Mouse (Mus musculus) testis, adult 2 months (tissue): Measurements from ENCODE around the gene Tmem102. TPM values are rescaled to one million over a fixed set of nuclear protein-coding genes. Genes with fewer than 3 reads are reported as not detected.

Source experiments
- H3K27ac ChIP-seq: fragments of 200-500 bp; 2 replicates; pipeline ENCODE4 v1.5.1; 2012; ENCODE audit warnings: low read depth, low read length; ENCODE audit not compliant: control insufficient read depth, insufficient read depth
- H3K27me3 ChIP-seq: fragments of 200-500 bp; 2 replicates; pipeline ENCODE4 v1.6.1; 2012; ENCODE audit warnings: mild to moderate bottlenecking, low read length, moderate library complexity; ENCODE audit not compliant: control insufficient read depth, insufficient read depth
- H3K36me3 ChIP-seq: fragments of 200-500 bp; 2 replicates; pipeline ENCODE4 v1.6.1; 2012; ENCODE audit warnings: mild to moderate bottlenecking, low read length; ENCODE audit not compliant: control insufficient read depth, insufficient read depth
- H3K4me1 ChIP-seq: fragments of 200-500 bp; 2 replicates; pipeline ENCODE4 v1.6.1; 2012; ENCODE audit warnings: low read length; ENCODE audit not compliant: control insufficient read depth, insufficient read depth
- H3K4me3 ChIP-seq: fragments of 200-500 bp; 2 replicates; pipeline ENCODE4 v1.5.1; 2012; ENCODE audit warnings: low read depth, mild to moderate bottlenecking, low read length, moderate library complexity, mixed read lengths; ENCODE audit not compliant: control insufficient read depth
- CTCF ChIP-seq: fragments of 200-500 bp; IDR thresholded peaks from 2 replicates; pipeline ENCODE4 v1.5.1; 2012; ENCODE audit warnings: low read depth, mild to moderate bottlenecking, inconsistent platforms, low read length, moderate library complexity; ENCODE audit not compliant: control insufficient read depth, insufficient read depth, insufficient replicate concordance
- POLR2A ChIP-seq: fragments of 200-500 bp; IDR thresholded peaks from 2 replicates; pipeline ENCODE4 v1.6.1; 2012; ENCODE audit warnings: low read depth, mild to moderate bottlenecking, inconsistent platforms, low read length, moderate library complexity; ENCODE audit not compliant: control insufficient read depth
- polyA plus RNA-seq: library from polyadenylated mRNA; depleted of rRNA; stranded (reverse); fragments of >200 nt; gene quantifications from 2 replicates; pipeline ENCODE4 v1.2.3, GENCODE M21; 2012

The Tmem102 gene
- polyA plus RNA-seq, 1 experiment = 0.52 TPM

- no peaks in the 10 kb centered on the region for H3K27me3 ChIP-seq
- peak within 1 kb of the TSS; percentile 84 for H3K4me3 ChIP-seq
- H3K4me1 ChIP-seq = peaks cover 8% of the 10 kb centered on the region
- H3K36me3 ChIP-seq = no peaks in the 10 kb centered on the region
- TF ChIP-seq CTCF (no peak), POLR2A (peak; percentile 37)
- H3K27ac ChIP-seq = peak within 1 kb of the TSS; percentile 49; the same call in 1 of the 2 replicates
These were observed 10.0 kb downstream of the Tmem102 start, which contains the start of gene Chrnb1 for GRCm38 (mm10) chr11:69795168-69795982. Gene Chrnb1 (minus strand): TSS chr11:69795943.

GRCm38 (mm10) chr11:69793429-69793828 lies 12.0 kb downstream of the Tmem102 start:
- no peaks in the 10 kb centered on the region for H3K27me3 ChIP-seq
- peaks cover 3% of the 10 kb centered on the region for H3K4me1 ChIP-seq
- H3K4me3 ChIP-seq = no peak overlapping the region
- H3K27ac ChIP-seq = no peak overlapping the region
- no peaks in the 10 kb centered on the region for H3K36me3 ChIP-seq
- TF ChIP-seq CTCF = no peak

GRCm38 (mm10) chr11:69791420-69791819 lies 14.0 kb downstream of the Tmem102 start:
- Histone ChIP-seq H3K36me3 (no peaks in the 10 kb centered on the region), H3K4me1 (peaks cover 3% of the 10 kb centered on the region), H3K27ac (no peak overlapping the region), H3K4me3 (no peak overlapping the region), H3K27me3 (no peaks in the 10 kb centered on the region)
- TF ChIP-seq CTCF = no peak
- no peak for TF ChIP-seq POLR2A

- no peaks in the 10 kb centered on the region for H3K36me3 ChIP-seq
- H3K4me3 ChIP-seq = no peak overlapping the region
- no peak for TF ChIP-seq POLR2A
- TF ChIP-seq CTCF = no peak
- no peaks in the 10 kb centered on the region for H3K27me3 ChIP-seq
- H3K27ac ChIP-seq = no peak overlapping the region
- H3K4me1 ChIP-seq = no peaks in the 10 kb centered on the region; the same call in 1 of the 2 replicates
These were observed 16.0 kb downstream of the Tmem102 start for GRCm38 (mm10) chr11:69789431-69789830.

GRCm38 (mm10) chr11:69787306-69787705 lies 18.1 kb downstream of the Tmem102 start:
- Histone ChIP-seq H3K4me1 (no peaks in the 10 kb centered on the region; the same call in 1 of the 2 replicates), H3K4me3 (no peak overlapping the region), H3K27ac (no peak overlapping the region), H3K36me3 (no peaks in the 10 kb centered on the region), H3K27me3 (no peaks in the 10 kb centered on the region)
- no peak for TF ChIP-seq CTCF
- no peak for TF ChIP-seq POLR2A

GRCm38 (mm10) chr11:69784793-69785272 lies 20.6 kb downstream of the Tmem102 start:
- H3K27me3 ChIP-seq = no peaks in the 10 kb centered on the region
- H3K27ac ChIP-seq = no peak overlapping the region
- peak overlapping the region; percentile 12 for H3K4me3 ChIP-seq
- no peak for TF ChIP-seq CTCF
- no peak for TF ChIP-seq POLR2A
- H3K4me1 ChIP-seq = no peaks in the 10 kb centered on the region; the same call in 1 of the 2 replicates
- no peaks in the 10 kb centered on the region for H3K36me3 ChIP-seq

GRCm38 (mm10) chr11:69781828-69782227 lies 23.6 kb downstream of the Tmem102 start:
- Histone ChIP-seq H3K36me3 (no peaks in the 10 kb centered on the region), H3K4me3 (no peak overlapping the region), H3K27ac (no peak overlapping the region), H3K27me3 (no peaks in the 10 kb centered on the region), H3K4me1 (peaks cover 11% of the 10 kb centered on the region)
- TF ChIP-seq POLR2A = no peak
